Mouse (Mus musculus): ENCODE results near the gene Dock3.

GRCm38 (mm10) chr9:107112056-107112455, 119.7 kb downstream of the Dock3 start:
- TF ChIP-seq CTCF (IDR thresholded peaks at IDR 0.05; ENCODE audit: low read depth), result no peak
- TF ChIP-seq EP300 (IDR thresholded peaks at IDR 0.05; ENCODE audit: low read depth), result no peak

Data from liver, embryonic 14.5 days (tissue).